Mouse (Mus musculus): ENCODE measurements at regions not wholly inside any gene's neighbourhood (a gene's known extent, or its start where the extent isn't known, plus 50 kb on each side); places are given as distances from the start of the nearest gene placed in this dataset.

- TF ChIP-seq CTCF (IDR thresholded peaks at IDR 0.05; ENCODE audit: low read depth) (no peak), EP300 (IDR thresholded peaks at IDR 0.05; ENCODE audit: low read depth) (no peak)
Observed at GRCm38 (mm10) chr1:77093551-77093950, 421.3 kb downstream of the Epha4 start.

Measured in heart, postnatal 0 days (tissue).